Mouse (Mus musculus) CD4-positive, CD25-positive, alpha-beta regulatory T cell, adult 4 months (primary cell): ENCODE measurements around the gene Dera. TPM values are rescaled to one million over a fixed set of nuclear protein-coding genes. Genes with fewer than 3 reads are reported as not detected.

ENCODE experiments used
- ATAC-seq: one replicate; pipeline ENCODE4 v1.8.0; 2017
- polyA plus RNA-seq, 2 experiments: library from polyadenylated mRNA; unstranded; fragments of 100-300 nt; shearing (Covaris generic); gene quantifications; one replicate each; pipeline ENCODE4 v1.2.1; 2017

Gene Dera
- polyA plus RNA-seq, 2 experiments from 2014 or later = 68.4 to 82.3 TPM

GRCm38 (mm10) chr6:137887258-137887657 lies 132.9 kb downstream of the Dera start:
- ATAC-seq = no peak

- ATAC-seq = no peak
Observed at GRCm38 (mm10) chr6:137897671-137898070, 143.3 kb downstream of the Dera start.

GRCm38 (mm10) chr6:137901255-137901654 lies 146.9 kb downstream of the Dera start:
- no peak for ATAC-seq

Other genes with a start within 250 kb of the Dera start
- under 1 TPM in 1 of 2 experiments, not detected in 1; 0.66 TPM for gene Eps8, start 99.7 kb upstream of the Dera start, polyA plus RNA-seq
- gene Strap, start 19.5 kb upstream of the Dera start, polyA plus RNA-seq = 10 to 100 TPM; 33.6 to 39.3 TPM